Mouse (Mus musculus) liver, embryonic 15.5 days (tissue): ENCODE measurements at regions not wholly inside any gene's neighbourhood (a gene's known extent, or its start where the extent isn't known, plus 50 kb on each side); places are given as distances from the start of the nearest gene placed in this dataset.
"Not testable (repeated sequence)": the region's sequence is repeated elsewhere in the genome, so short reads cannot be mapped to it uniquely, and the experiment has no call there.

Source experiments
- ATAC-seq: fragments of 200-750 bp; cut with Nextera tagmentation; 2 replicates; pipeline ENCODE4 v1.8.0; 2017; ENCODE audit warnings: moderate number of reproducible peaks, mild to moderate bottlenecking, moderate library complexity; ENCODE audit not compliant: insufficient read depth
- H3K27ac ChIP-seq: fragments of 300-500 bp; sonication (generic); replicated peaks from 2 replicates; pipeline ENCODE4 v1.5.1; 2015; ENCODE audit warnings: mild to moderate bottlenecking, inconsistent platforms
- H3K27me3 ChIP-seq: fragments of 300-500 bp; sonication (generic); 2 replicates; pipeline ENCODE4 v1.6.1; 2015; ENCODE audit warnings: mild to moderate bottlenecking, inconsistent platforms
- H3K36me3 ChIP-seq: fragments of 300-500 bp; sonication (generic); replicated peaks from 2 replicates; pipeline ENCODE4 v1.6.1; 2015; ENCODE audit warnings: moderate library complexity, mild to moderate bottlenecking, inconsistent platforms
- H3K4me1 ChIP-seq: fragments of 300-500 bp; sonication (generic); replicated peaks from 2 replicates; pipeline ENCODE4 v1.6.1; 2015; ENCODE audit warnings: inconsistent platforms
- H3K4me2 ChIP-seq: fragments of 300-500 bp; sonication (generic); 2 replicates; pipeline ENCODE4 v1.6.1; 2015; ENCODE audit warnings: moderate library complexity, mild to moderate bottlenecking, inconsistent platforms
- H3K4me3 ChIP-seq: fragments of 300-500 bp; sonication (generic); replicated peaks from 2 replicates; pipeline ENCODE4 v1.5.1; 2015; ENCODE audit warnings: mild to moderate bottlenecking, inconsistent platforms
- H3K9ac ChIP-seq: fragments of 300-500 bp; sonication (generic); 2 replicates; pipeline ENCODE4 v1.6.1; 2015; ENCODE audit warnings: moderate library complexity, mild to moderate bottlenecking, inconsistent platforms
- H3K9me3 ChIP-seq: fragments of 300-500 bp; sonication (generic); replicated peaks from 2 replicates; pipeline ENCODE4 v1.6.1; 2016; ENCODE audit warnings: inconsistent platforms
- WGBS: fragments of 180-500 bp; shearing (Covaris S2); methylation state at CpG from one replicate; pipeline ENCODE4 v1.1.7; 2015; ENCODE audit warnings: mixed read lengths; ENCODE audit not compliant: insufficient replicate concordance; 5-methylcytosine and 5-hydroxymethylcytosine counted together

DNA sequence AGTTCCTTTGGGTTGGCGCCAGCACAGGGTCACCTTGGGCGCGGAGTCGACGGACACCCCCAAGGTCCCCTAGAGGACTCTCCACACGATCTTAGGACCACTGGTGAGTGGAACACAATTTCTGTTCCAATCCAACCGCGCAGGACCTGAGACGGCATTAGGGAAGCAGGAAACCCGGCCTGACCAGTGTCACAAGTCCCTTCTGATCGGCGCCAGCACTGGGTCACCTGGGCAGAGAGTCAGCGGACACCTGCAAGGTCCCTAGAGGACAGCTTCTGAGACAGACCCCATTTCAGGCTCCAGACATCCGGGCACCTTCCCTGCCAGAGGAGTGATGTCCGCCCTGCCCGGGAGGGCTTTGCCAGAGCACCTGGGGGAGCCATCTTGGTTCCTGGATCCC, 74.2 kb upstream of the Cdh13 start:
- H3K9ac ChIP-seq, H3K36me3 ChIP-seq, H3K4me3 ChIP-seq, H3K4me2 ChIP-seq, H3K4me1 ChIP-seq, H3K9me3 ChIP-seq, H3K27ac ChIP-seq, ATAC-seq, H3K27me3 ChIP-seq: not testable (repeated sequence)
- 76% methylated on average over 16 of the region's 16 CpGs for WGBS

- Histone ChIP-seq H3K9ac (no peak overlapping the region), H3K36me3 (no peaks in the 10 kb centered on the region), H3K4me2 (no peak overlapping the region), H3K27me3 (no peaks in the 10 kb centered on the region), H3K27ac (no peak overlapping the region), H3K4me1 (no peaks in the 10 kb centered on the region), H3K9me3 (no peaks in the 10 kb centered on the region; the same call in 1 of the 2 replicates), H3K4me3 (no peak overlapping the region)
- no peak for ATAC-seq
- 73% methylated on average over 6 of the region's 6 CpGs for WGBS
Measured at GRCm38 (mm10) chr8:118190866-118191265, 92.7 kb upstream of the Cdh13 start.

GRCm38 (mm10) chr8:118189226-118189625, 94.3 kb upstream of the Cdh13 start:
- no peak overlapping the region for H3K4me3 ChIP-seq
- no peak overlapping the region for H3K27ac ChIP-seq
- H3K27me3 ChIP-seq = no peaks in the 10 kb centered on the region
- H3K4me2 ChIP-seq = no peak overlapping the region
- H3K9ac ChIP-seq = no peak overlapping the region
- 70% methylated on average over 15 of the region's 15 CpGs for WGBS
- no peak for ATAC-seq
- H3K9me3 ChIP-seq = peaks cover 3% of the 10 kb centered on the region; the same call in 1 of the 2 replicates
- H3K36me3 ChIP-seq = no peaks in the 10 kb centered on the region
- H3K4me1 ChIP-seq = no peaks in the 10 kb centered on the region

DNA sequence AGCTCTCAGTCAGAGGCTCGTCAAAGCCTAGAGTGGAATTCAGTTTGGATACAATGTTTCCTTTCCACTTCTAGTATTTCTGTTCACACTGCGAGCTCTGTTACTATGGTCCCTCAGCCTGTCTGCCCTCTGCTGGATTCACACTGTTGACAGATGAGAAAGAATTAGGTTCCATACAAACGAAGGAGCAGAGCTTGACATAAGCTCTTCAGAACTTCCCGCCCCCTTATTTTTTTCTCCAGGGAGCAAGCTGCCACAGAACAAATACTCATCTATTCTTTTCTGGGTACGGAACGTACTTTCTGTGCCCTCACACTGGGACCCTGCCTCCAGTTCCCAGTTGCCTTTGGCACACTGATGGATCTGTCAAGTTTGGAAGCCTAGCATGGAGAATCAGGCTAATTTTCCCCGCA, 114.5 kb upstream of the Cdh13 start:
- H3K9ac ChIP-seq = no peak overlapping the region
- H3K27me3 ChIP-seq = no peaks in the 10 kb centered on the region
- no peak for ATAC-seq
- H3K4me3 ChIP-seq = no peak overlapping the region
- no peaks in the 10 kb centered on the region for H3K36me3 ChIP-seq
- H3K27ac ChIP-seq = no peak overlapping the region
- H3K9me3 ChIP-seq = 0 out of 2 replicates have a peak, but pooled peaks cover 4% of the 10 kb centered on the region
- no peaks in the 10 kb centered on the region for H3K4me1 ChIP-seq
- no peak overlapping the region for H3K4me2 ChIP-seq
- 59% methylated on average over 7 of the region's 7 CpGs for WGBS

DNA sequence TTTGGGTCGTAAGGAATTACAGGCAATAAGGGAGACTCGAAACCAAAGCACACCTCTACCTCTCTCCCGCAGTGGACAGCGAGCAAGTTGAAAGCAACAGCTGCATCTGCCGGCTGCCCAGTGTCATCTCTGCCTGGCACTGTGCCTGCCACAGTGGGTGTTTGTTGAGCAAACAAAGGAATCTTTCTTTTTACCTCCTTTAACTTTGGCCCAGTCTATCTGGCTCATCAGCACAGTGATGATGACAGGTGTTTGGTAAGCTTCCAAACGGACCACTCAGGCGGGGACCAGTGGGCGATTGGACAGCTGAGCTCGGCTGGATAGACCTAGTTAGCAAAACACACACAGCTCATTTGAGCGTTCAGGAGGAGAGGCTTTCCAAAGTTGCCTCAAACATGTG, 121.4 kb upstream of the Cdh13 start:
- H3K4me1 ChIP-seq = no peaks in the 10 kb centered on the region

GRCm38 (mm10) chr8:118147359-118148205, 136.0 kb upstream of the Cdh13 start:
- H3K4me3 ChIP-seq = no peak overlapping the region
- H3K27me3 ChIP-seq = no peaks in the 10 kb centered on the region
- H3K9me3 ChIP-seq = no peaks in the 10 kb centered on the region
- no peak for ATAC-seq
- no peak overlapping the region for H3K27ac ChIP-seq
- no peak overlapping the region for H3K4me2 ChIP-seq
- H3K9ac ChIP-seq = no peak overlapping the region
- 65% methylated on average over 10 of the region's 10 CpGs for WGBS
- H3K36me3 ChIP-seq = no peaks in the 10 kb centered on the region
- no peaks in the 10 kb centered on the region for H3K4me1 ChIP-seq

More for the DNA sequence above, 121.4 kb upstream of the Cdh13 start:
- H3K27me3 ChIP-seq = no peaks in the 10 kb centered on the region
- WGBS = 71% methylated on average over 10 of the region's 10 CpGs
- H3K36me3 ChIP-seq = no peaks in the 10 kb centered on the region
- H3K4me3 ChIP-seq = no peak overlapping the region
- H3K4me2 ChIP-seq = no peak overlapping the region
- no peak overlapping the region for H3K9ac ChIP-seq
- 0 out of 2 replicates have a peak, but pooled peaks cover 4% of the 10 kb centered on the region for H3K9me3 ChIP-seq
- H3K27ac ChIP-seq = no peak overlapping the region
- no peak for ATAC-seq

DNA sequence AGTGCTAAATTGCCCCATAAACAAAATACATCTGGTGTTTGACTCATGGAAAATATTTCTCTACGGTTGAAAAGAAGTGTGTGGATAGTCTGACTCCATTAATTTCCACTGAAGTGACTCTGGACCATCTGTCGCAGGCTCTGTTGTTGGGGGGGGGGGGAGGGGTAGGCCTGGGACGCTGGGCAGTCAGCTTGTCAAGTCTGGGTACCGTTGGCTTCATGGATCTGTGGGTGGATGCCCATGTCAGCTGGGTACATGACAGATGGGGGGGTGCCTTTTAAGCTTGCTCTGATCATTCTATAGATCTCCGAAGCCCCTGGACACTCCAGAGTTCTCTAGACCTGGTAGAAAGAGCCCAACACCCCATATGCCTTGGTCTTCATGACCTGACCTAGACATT, 139.0 kb upstream of the Cdh13 start:
- Histone ChIP-seq H3K36me3 (no peaks in the 10 kb centered on the region), H3K4me1 (no peaks in the 10 kb centered on the region), H3K9ac (no peak overlapping the region), H3K27me3 (no peaks in the 10 kb centered on the region), H3K27ac (no peak overlapping the region), H3K4me2 (no peak overlapping the region), H3K9me3 (no peaks in the 10 kb centered on the region), H3K4me3 (no peak overlapping the region)
- no peak for ATAC-seq
- 60% methylated on average over 5 of the region's 5 CpGs for WGBS

DNA sequence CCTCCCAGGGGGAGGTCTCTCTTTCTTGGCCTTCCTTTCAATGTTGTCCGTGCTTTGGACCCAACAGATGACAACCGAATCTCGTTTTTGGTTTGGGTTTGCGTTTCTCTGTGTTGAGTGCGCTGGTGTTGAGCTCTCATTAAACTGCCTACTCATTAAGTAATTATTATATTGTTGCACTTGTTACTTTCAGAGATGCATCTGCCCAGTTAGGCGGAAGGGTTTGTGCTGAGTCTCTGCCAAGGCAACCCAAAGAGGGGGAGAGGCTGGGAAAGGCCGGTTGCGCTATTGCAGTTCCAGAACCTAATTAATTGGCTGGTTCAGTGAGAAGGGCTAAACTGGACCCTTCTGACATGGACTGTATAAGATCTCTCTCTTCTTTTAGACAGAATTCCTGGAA, 141.2 kb upstream of the Cdh13 start:
- Histone ChIP-seq H3K36me3 (no peaks in the 10 kb centered on the region), H3K27me3 (no peaks in the 10 kb centered on the region), H3K4me2 (no peak overlapping the region), H3K9ac (no peak overlapping the region), H3K4me3 (no peak overlapping the region), H3K27ac (no peak overlapping the region), H3K9me3 (no peaks in the 10 kb centered on the region), H3K4me1 (no peaks in the 10 kb centered on the region)
- no peak for ATAC-seq
- 73% methylated on average over 8 of the region's 8 CpGs for WGBS

- Histone ChIP-seq H3K27ac (no peak overlapping the region), H3K36me3 (no peaks in the 10 kb centered on the region), H3K27me3 (no peaks in the 10 kb centered on the region), H3K4me1 (no peaks in the 10 kb centered on the region), H3K9me3 (no peaks in the 10 kb centered on the region), H3K4me3 (no peak overlapping the region), H3K4me2 (no peak overlapping the region), H3K9ac (no peak overlapping the region)
- ATAC-seq = no peak
- WGBS = 56% methylated on average over 6 of the region's 6 CpGs
Measured at GRCm38 (mm10) chr8:118139928-118140327, 143.6 kb upstream of the Cdh13 start.

DNA sequence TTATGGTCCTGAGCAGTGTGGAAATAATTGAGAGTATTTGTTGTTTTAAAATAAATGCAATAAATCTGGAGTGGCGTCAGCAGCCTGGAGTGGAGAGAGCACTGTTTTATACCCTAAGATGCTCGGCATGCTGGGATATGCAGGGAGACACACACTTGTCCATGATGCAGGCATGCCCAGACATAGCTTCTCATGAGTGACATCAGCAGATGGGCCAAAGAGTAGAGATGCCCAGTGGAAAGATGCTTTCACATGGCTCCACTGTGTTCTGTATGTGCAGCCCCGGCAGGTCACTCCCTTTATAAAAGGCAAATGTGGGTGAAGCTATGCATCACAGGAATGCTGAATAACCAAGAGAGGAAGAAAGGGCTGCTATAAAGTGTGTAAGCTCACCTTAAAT, 145.7 kb upstream of the Cdh13 start:
- Histone ChIP-seq H3K27me3 (no peaks in the 10 kb centered on the region), H3K4me3 (no peak overlapping the region), H3K36me3 (no peaks in the 10 kb centered on the region), H3K9ac (no peak overlapping the region), H3K4me2 (no peak overlapping the region), H3K9me3 (no peaks in the 10 kb centered on the region), H3K4me1 (no peaks in the 10 kb centered on the region), H3K27ac (no peak overlapping the region)
- 58% methylated on average over 3 of the region's 3 CpGs for WGBS
- ATAC-seq = no peak

GRCm38 (mm10) chr8:118124993-118125392, 158.5 kb upstream of the Cdh13 start:
- Histone ChIP-seq H3K27ac (no peak overlapping the region), H3K27me3 (no peaks in the 10 kb centered on the region), H3K4me3 (no peak overlapping the region), H3K36me3 (no peaks in the 10 kb centered on the region), H3K9me3 (no peaks in the 10 kb centered on the region), H3K4me2 (no peak overlapping the region), H3K4me1 (no peaks in the 10 kb centered on the region), H3K9ac (no peak overlapping the region)
- ATAC-seq = no peak
- WGBS = 53% methylated on average over 7 of the region's 7 CpGs

DNA sequence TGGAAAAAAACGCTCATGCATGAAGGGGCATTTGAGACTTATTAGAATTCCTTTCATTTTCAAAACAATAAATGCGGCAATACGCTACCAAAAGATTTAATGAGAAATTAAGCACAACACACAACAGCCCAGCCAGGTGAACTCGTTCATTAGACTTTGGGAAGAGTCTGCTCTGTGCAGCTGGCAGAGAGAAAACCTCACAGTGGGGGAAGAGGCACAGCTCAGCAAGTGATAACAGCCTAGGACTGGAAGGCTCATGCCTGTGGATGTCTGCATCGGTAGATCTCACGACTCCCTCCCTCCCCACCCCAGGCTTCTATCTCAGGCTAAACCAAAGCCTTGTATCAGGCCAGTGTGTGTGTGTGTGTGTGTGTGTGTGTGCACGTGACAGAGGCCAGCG, 169.3 kb upstream of the Cdh13 start:
- no peaks in the 10 kb centered on the region for H3K4me1 ChIP-seq
- WGBS = 61% methylated on average over 8 of the region's 8 CpGs
- H3K27ac ChIP-seq = no peak overlapping the region
- no peaks in the 10 kb centered on the region for H3K27me3 ChIP-seq
- no peak overlapping the region for H3K4me3 ChIP-seq
- no peaks in the 10 kb centered on the region for H3K36me3 ChIP-seq
- no peak overlapping the region for H3K4me2 ChIP-seq
- no peak for ATAC-seq
- H3K9me3 ChIP-seq = peaks cover 1% of the 10 kb centered on the region; the same call in 1 of the 2 replicates
- no peak overlapping the region for H3K9ac ChIP-seq
